Mouse (Mus musculus) bone marrow, adult 2 months (tissue): ENCODE measurements at regions not wholly inside any gene's neighbourhood (a gene's known extent, or its start where the extent isn't known, plus 50 kb on each side); places are given as distances from the start of the nearest gene placed in this dataset.

Source experiments
- CTCF ChIP-seq: fragments of 200-500 bp; IDR thresholded peaks from 2 replicates; pipeline ENCODE4 v1.5.1; 2011; ENCODE audit warnings: low read length, control low read depth; ENCODE audit not compliant: control insufficient read depth, insufficient read depth
- POLR2A ChIP-seq: fragments of 200-500 bp; IDR thresholded peaks from 2 replicates; pipeline ENCODE4 v1.6.1; 2011; ENCODE audit warnings: low read depth, mild to moderate bottlenecking, control low read depth, low read length, borderline replicate concordance; ENCODE audit not compliant: control insufficient read depth

GRCm38 (mm10) chr8:116267021-116267420, 237.8 kb upstream of the Dynlrb2 start:
- TF ChIP-seq POLR2A, result no peak
- TF ChIP-seq CTCF, result no peak
